Mouse (Mus musculus): Measurements from ENCODE around the gene Mrpl4. TPM values are rescaled to one million over a fixed set of nuclear protein-coding genes. Genes with fewer than 3 reads are reported as not detected.

The Mrpl4 gene
- polyA plus RNA-seq, 1 experiment from 2014 or later: 59.8 TPM

DNA sequence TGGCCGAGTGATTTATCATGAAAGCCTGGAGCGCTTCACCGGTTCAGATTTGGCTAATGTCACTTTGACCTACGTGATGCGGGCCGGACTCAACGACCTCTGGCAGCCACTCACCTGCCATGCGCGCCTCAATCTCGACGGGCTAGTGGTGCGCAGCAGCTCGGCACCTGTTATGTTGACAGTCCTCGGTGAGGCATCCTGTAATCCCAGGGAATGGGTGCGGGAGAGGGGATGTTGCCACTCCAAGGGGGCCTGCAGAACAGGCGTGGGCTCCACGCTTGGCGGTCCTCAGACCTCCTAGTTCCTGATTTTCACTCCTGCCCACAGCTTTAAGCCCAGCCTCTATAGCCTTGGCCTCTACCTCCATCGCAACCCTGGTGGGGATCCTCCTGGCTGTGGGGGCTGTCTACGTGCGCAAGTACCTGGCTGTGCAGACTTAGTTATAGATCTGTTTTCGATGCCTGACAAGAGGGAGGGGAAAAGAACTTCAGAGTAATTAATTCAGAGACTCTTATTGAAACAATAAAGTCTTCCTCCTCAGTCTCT is 27.6 kb downstream of the Mrpl4 start:
- H3K36me3 ChIP-seq (ENCODE audit: control insufficient read depth, insufficient read depth): no peaks in the 10 kb centered on the region
- ATAC-seq (ENCODE audit: low read depth): no peak
- H3K4me3 ChIP-seq (ENCODE audit: low read depth, low read length): peak overlapping the region; percentile 76
- H3K27ac ChIP-seq (ENCODE audit: low read length): peak overlapping the region; percentile 96
- H3K9me3 ChIP-seq (replicated peaks; ENCODE audit: control insufficient read depth, low read length): no peaks in the 10 kb centered on the region
- peak overlapping the region; percentile 92 for H3K9ac ChIP-seq (ENCODE audit: low read depth, low read length)
- peak overlapping the region; percentile 99 for H3K4me2 ChIP-seq (ENCODE audit: low read depth, low read length)
- peaks cover 56% of the 10 kb centered on the region for H3K4me1 ChIP-seq (ENCODE audit: control insufficient read depth, low read depth, low read length)
- 11% methylated on average over 22 of the region's 22 CpGs for WGBS (ENCODE audit: insufficient replicate concordance)
- peaks cover 34% of the 10 kb centered on the region for H3K27me3 ChIP-seq (ENCODE audit: control insufficient read depth, insufficient read depth, low read depth, low read length)

- peak overlapping the region; percentile 96 for H3K27ac ChIP-seq (ENCODE audit: low read length)
Measured at GRCm38 (mm10) chr9:21030781-21031250, 28.3 kb downstream of the Mrpl4 start.

DNA sequence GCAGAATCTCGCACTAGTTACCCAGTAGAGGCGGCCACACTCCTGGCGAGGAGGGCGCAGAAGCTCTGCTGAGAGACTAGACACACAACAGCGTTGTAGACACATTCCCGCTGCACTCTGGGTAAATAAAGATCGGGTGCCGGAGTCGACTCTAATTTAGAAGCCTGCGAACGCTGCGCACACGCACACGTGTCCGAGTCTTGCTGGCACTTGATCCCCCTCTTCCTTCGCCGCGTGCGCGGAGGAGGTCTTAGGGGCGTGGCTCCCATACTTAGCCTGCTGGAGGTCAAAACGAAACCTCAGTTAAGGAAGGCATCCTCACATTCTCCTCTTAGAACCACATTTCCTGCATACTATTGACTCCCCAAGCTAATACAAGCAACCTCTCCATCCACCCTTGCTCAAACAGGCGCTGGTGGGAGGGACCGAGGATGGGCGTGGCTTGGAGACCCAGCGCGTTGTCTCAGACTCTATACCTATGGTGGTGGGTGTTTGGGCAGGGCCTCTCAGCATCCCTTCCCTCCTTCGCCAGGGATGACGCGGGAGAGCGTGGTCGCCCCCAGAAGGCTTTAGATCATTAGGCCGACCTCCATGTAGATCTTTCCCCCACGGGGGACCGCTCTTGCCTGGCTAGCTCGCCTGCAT is 28.8 kb downstream of the Mrpl4 start:
- Histone ChIP-seq H3K4me2 (ENCODE audit: low read depth, low read length) (peak overlapping the region; percentile 99), H3K4me3 (ENCODE audit: low read depth, low read length) (peak overlapping the region; percentile 76), H3K9ac (ENCODE audit: low read depth, low read length) (peak overlapping the region; percentile 66), H3K27ac (ENCODE audit: low read length) (peak overlapping the region; percentile 91), H3K4me1 (ENCODE audit: control insufficient read depth, low read depth, low read length) (peaks cover 56% of the 10 kb centered on the region), H3K27me3 (ENCODE audit: control insufficient read depth, insufficient read depth, low read depth, low read length) (peaks cover 47% of the 10 kb centered on the region), H3K9me3 (replicated peaks; ENCODE audit: control insufficient read depth, low read length) (no peaks in the 10 kb centered on the region), H3K36me3 (ENCODE audit: control insufficient read depth, insufficient read depth) (no peaks in the 10 kb centered on the region)
- under 1% methylated on average over 36 of the region's 36 CpGs for WGBS (ENCODE audit: insufficient replicate concordance)
- ATAC-seq (ENCODE audit: low read depth): no peak

More at GRCm38 (mm10) chr9:21030781-21031250, 28.3 kb downstream of the Mrpl4 start:
- peak overlapping the region; percentile 92 for H3K9ac ChIP-seq (ENCODE audit: low read depth, low read length)
- ATAC-seq (ENCODE audit: low read depth): peak; percentile 69
- H3K36me3 ChIP-seq (ENCODE audit: control insufficient read depth, insufficient read depth): no peaks in the 10 kb centered on the region
- peaks cover 56% of the 10 kb centered on the region for H3K4me1 ChIP-seq (ENCODE audit: control insufficient read depth, low read depth, low read length)
- no peaks in the 10 kb centered on the region for H3K9me3 ChIP-seq (replicated peaks; ENCODE audit: control insufficient read depth, low read length)
- H3K4me3 ChIP-seq (ENCODE audit: low read depth, low read length): peak overlapping the region; percentile 76
- under 1% methylated on average over 13 of the region's 13 CpGs for WGBS (ENCODE audit: insufficient replicate concordance)
- peak overlapping the region; percentile 99 for H3K4me2 ChIP-seq (ENCODE audit: low read depth, low read length)
- peaks cover 41% of the 10 kb centered on the region for H3K27me3 ChIP-seq (ENCODE audit: control insufficient read depth, insufficient read depth, low read depth, low read length)

DNA sequence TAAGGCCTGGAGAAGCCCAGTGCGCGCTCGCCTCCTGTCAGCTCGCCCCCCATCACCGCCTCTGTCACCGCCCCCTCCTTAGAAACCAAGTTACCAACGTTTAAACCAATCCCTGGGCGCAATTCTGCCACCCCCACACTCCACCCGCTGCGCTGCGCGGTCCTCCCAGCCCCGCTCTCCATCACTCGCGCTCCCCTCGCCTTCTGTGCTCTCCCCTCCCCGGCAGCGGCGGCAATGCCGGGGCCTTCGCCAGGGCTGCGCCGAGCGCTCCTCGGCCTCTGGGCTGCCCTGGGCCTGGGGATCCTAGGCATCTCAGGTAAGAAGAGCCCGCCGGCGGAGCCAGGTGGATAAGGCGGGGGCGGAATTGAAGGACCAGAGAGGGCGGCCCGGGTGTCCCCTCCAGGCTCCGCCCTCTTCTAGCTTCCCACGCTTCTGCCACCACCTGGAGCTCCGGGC is 29.4 kb downstream of the Mrpl4 start, which contains the start of gene Icam5:
TSS of gene Icam5 (plus strand) at position 178 of the 456 bp plus-strand sequence.
- Histone ChIP-seq H3K27ac (ENCODE audit: low read length) (peak within 1 kb of the TSS; percentile 91), H3K9ac (ENCODE audit: low read depth, low read length) (peak within 1 kb of the TSS; percentile 66), H3K4me3 (ENCODE audit: low read depth, low read length) (peak within 1 kb of the TSS; percentile 76), H3K9me3 (replicated peaks; ENCODE audit: control insufficient read depth, low read length) (no peaks in the 10 kb centered on the region), H3K27me3 (ENCODE audit: control insufficient read depth, insufficient read depth, low read depth, low read length) (peaks cover 52% of the 10 kb centered on the region), H3K4me1 (ENCODE audit: control insufficient read depth, low read depth, low read length) (peaks cover 56% of the 10 kb centered on the region), H3K36me3 (ENCODE audit: control insufficient read depth, insufficient read depth) (no peaks in the 10 kb centered on the region), H3K4me2 (ENCODE audit: low read depth, low read length) (peak within 1 kb of the TSS; percentile 99)
- ATAC-seq (ENCODE audit: low read depth): no peak
- WGBS (ENCODE audit: insufficient replicate concordance): under 1% methylated on average over 35 of the region's 35 CpGs

DNA sequence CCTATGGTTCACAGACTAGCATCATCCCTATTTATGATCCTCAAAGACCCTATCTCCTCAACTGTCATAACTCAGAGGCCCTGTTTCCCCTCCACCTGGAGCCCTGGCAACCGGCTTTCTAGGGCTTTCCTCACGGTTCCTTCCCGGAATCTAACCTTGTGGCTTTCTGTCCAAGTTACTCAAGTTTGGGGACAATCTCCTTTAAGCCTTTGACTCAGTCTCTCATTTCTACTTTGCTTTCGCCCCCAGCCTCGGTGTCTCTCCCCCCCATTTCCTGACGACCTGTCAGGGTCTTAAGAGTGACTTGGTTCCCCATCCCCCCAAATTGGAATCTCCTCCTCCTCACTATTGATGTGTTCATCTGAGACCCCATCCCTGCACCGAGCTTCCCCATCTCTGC is 30.0 kb downstream of the Mrpl4 start:
- 1% methylated on average over 7 of the region's 7 CpGs for WGBS (ENCODE audit: insufficient replicate concordance)
- ATAC-seq (ENCODE audit: low read depth): no peak
- peaks cover 57% of the 10 kb centered on the region for H3K4me1 ChIP-seq (ENCODE audit: control insufficient read depth, low read depth, low read length)
- H3K27me3 ChIP-seq (ENCODE audit: control insufficient read depth, insufficient read depth, low read depth, low read length): peaks cover 58% of the 10 kb centered on the region
- H3K4me2 ChIP-seq (ENCODE audit: low read depth, low read length): peak overlapping the region; percentile 99
- peak overlapping the region; percentile 66 for H3K9ac ChIP-seq (ENCODE audit: low read depth, low read length)
- H3K4me3 ChIP-seq (ENCODE audit: low read depth, low read length): peak overlapping the region; percentile 76
- H3K9me3 ChIP-seq (replicated peaks; ENCODE audit: control insufficient read depth, low read length): no peaks in the 10 kb centered on the region
- H3K36me3 ChIP-seq (ENCODE audit: control insufficient read depth, insufficient read depth): no peaks in the 10 kb centered on the region
- H3K27ac ChIP-seq (ENCODE audit: low read length): no peak overlapping the region

GRCm38 (mm10) chr9:21033136-21033535 is 30.6 kb downstream of the Mrpl4 start:
- peak; percentile 47 for ATAC-seq (ENCODE audit: low read depth)
- H3K27ac ChIP-seq (ENCODE audit: low read length): no peak overlapping the region
- H3K27me3 ChIP-seq (ENCODE audit: control insufficient read depth, insufficient read depth, low read depth, low read length): peaks cover 64% of the 10 kb centered on the region
- under 1% methylated on average over 33 of the region's 34 CpGs for WGBS (ENCODE audit: insufficient replicate concordance)
- peak overlapping the region; percentile 99 for H3K4me2 ChIP-seq (ENCODE audit: low read depth, low read length)
- H3K9ac ChIP-seq (ENCODE audit: low read depth, low read length): peak overlapping the region; percentile 59
- no peaks in the 10 kb centered on the region for H3K36me3 ChIP-seq (ENCODE audit: control insufficient read depth, insufficient read depth)
- peaks cover 50% of the 10 kb centered on the region for H3K4me1 ChIP-seq (ENCODE audit: control insufficient read depth, low read depth, low read length)
- peak overlapping the region; percentile 76 for H3K4me3 ChIP-seq (ENCODE audit: low read depth, low read length)
- H3K9me3 ChIP-seq (replicated peaks; ENCODE audit: control insufficient read depth, low read length): no peaks in the 10 kb centered on the region

DNA sequence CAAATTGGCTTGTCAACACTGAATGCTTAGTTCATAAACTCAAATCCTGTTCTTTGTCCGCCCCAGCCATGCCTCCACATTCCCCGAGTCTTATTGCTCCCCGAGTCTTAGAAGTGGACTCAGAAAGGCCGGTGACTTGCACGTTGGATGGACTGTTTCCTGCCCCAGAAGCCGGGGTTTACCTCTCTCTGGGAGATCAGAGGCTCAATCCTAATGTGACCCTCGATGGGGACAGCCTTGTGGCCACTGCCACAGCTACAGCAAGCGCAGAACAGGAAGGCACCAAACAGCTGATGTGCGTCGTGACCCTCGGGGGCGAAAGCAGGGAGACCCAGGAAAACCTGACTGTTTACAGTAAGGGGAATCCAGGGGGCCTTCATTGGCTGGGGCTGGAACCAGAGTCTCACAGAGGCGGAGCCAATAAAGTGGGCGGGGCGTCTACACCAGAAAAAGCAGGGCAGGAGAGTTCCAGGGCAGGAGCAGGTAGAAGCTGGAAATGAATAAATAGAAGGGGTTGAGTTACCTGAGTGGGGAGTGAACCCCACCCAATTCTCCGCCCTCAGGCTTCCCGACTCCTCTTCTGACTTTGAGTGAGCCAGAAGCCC is 32.0 kb downstream of the Mrpl4 start:
- Histone ChIP-seq H3K36me3 (ENCODE audit: control insufficient read depth, insufficient read depth) (no peaks in the 10 kb centered on the region), H3K4me3 (ENCODE audit: low read depth, low read length) (no peak overlapping the region), H3K9ac (ENCODE audit: low read depth, low read length) (no peak overlapping the region), H3K4me1 (ENCODE audit: control insufficient read depth, low read depth, low read length) (peaks cover 44% of the 10 kb centered on the region), H3K4me2 (ENCODE audit: low read depth, low read length) (no peak overlapping the region), H3K27ac (ENCODE audit: low read length) (no peak overlapping the region), H3K27me3 (ENCODE audit: control insufficient read depth, insufficient read depth, low read depth, low read length) (peaks cover 72% of the 10 kb centered on the region), H3K9me3 (replicated peaks; ENCODE audit: control insufficient read depth, low read length) (no peaks in the 10 kb centered on the region)
- ATAC-seq (ENCODE audit: low read depth): no peak
- WGBS (ENCODE audit: insufficient replicate concordance): 7% methylated on average over 17 of the region's 17 CpGs

DNA sequence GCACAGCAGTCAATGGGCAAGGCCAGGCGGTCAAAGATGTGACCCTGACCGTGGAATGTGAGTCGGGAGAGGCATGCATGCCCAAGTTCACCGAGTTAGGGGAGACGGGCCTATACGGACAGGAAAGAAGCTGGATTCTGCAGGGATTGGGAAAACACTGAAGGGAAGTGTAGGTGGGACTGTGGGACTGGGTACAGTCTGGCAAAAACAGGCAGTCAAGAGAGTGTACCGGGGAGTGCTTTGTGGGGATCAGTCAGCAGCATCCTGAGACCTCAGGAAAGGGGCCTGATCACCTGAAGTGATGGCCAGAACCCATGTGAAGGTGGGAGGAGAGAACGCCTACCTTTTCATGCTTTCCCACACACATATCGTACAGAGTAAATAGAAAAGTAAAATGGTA is 33.0 kb downstream of the Mrpl4 start:
- Histone ChIP-seq H3K27me3 (ENCODE audit: control insufficient read depth, insufficient read depth, low read depth, low read length) (peaks cover 72% of the 10 kb centered on the region), H3K4me3 (ENCODE audit: low read depth, low read length) (no peak overlapping the region), H3K27ac (ENCODE audit: low read length) (no peak overlapping the region), H3K9ac (ENCODE audit: low read depth, low read length) (no peak overlapping the region), H3K36me3 (ENCODE audit: control insufficient read depth, insufficient read depth) (no peaks in the 10 kb centered on the region), H3K4me1 (ENCODE audit: control insufficient read depth, low read depth, low read length) (peaks cover 45% of the 10 kb centered on the region), H3K4me2 (ENCODE audit: low read depth, low read length) (no peak overlapping the region), H3K9me3 (replicated peaks; ENCODE audit: control insufficient read depth, low read length) (no peaks in the 10 kb centered on the region)
- 28% methylated on average over 9 of the region's 9 CpGs for WGBS (ENCODE audit: insufficient replicate concordance)
- ATAC-seq (ENCODE audit: low read depth): no peak

DNA sequence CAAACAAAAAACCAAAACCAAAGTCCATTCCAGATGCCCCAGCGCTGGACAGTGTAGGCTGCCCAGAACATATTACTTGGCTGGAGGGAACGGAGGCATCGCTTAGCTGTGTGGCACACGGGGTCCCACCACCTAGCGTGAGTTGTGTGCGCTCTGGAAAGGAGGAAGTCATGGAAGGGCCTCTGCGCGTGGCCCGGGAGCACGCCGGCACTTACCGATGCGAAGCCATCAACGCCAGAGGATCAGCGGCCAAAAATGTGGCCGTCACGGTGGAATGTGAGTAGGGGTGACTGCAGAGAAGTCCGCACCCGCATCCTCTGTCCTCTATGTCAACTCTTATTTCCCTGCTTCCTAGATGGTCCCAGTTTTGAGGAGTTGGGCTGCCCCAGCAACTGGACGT is 33.6 kb downstream of the Mrpl4 start:
- Histone ChIP-seq H3K9me3 (replicated peaks; ENCODE audit: control insufficient read depth, low read length) (no peaks in the 10 kb centered on the region), H3K4me2 (ENCODE audit: low read depth, low read length) (no peak overlapping the region), H3K9ac (ENCODE audit: low read depth, low read length) (no peak overlapping the region), H3K27ac (ENCODE audit: low read length) (no peak overlapping the region), H3K4me1 (ENCODE audit: control insufficient read depth, low read depth, low read length) (peaks cover 41% of the 10 kb centered on the region), H3K4me3 (ENCODE audit: low read depth, low read length) (no peak overlapping the region), H3K27me3 (ENCODE audit: control insufficient read depth, insufficient read depth, low read depth, low read length) (peaks cover 72% of the 10 kb centered on the region), H3K36me3 (ENCODE audit: control insufficient read depth, insufficient read depth) (no peaks in the 10 kb centered on the region)
- ATAC-seq (ENCODE audit: low read depth): no peak
- 9% methylated on average over 20 of the region's 20 CpGs for WGBS (ENCODE audit: insufficient replicate concordance)
